Mouse (Mus musculus) liver, embryonic 14.5 days (tissue): ENCODE data around the gene Fermt2.

Experiments used
- CTCF ChIP-seq: IDR thresholded peaks from 2 replicates; pipeline ENCODE4 v1.5.1; 2016; ENCODE audit warnings: antibody characterized with exemption, low read depth, control low read depth
- EP300 ChIP-seq: IDR thresholded peaks from 2 replicates; pipeline ENCODE4 v1.6.1; 2016; ENCODE audit warnings: antibody characterized with exemption, low read depth

DNA sequence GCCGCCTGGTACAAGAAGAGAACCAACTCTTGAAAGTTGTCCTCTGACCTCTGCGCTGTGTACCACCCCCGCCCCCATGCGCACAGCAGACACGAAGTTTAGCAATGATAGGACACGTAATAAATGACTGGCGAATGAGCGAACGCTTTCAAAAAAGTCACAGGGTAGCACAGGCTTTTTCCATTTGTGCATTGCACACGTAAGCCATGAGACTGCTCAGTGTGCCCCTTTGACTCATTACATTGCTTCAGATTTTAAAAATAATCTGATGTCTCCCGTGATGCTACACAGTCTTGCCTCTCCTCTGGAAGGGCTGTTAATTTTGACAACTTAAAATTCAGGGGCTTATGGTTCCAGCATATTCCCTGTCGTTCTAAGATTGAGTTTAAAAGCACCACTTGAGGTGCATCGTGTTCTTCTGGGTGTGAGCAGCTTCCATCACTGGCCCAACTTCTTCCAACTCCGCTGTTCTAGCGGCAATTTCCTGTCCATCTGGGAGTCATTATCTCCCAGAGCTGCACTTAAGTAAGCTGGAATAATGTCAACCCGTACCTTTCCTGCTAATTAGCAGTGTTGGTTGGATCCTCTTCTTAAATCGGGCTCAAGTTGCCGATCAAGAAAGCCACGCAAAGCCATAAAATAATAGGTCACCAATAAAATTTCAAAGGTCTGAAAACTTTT, 91.5 kb downstream of the Fermt2 start:
- no peak for TF ChIP-seq CTCF
- no peak for TF ChIP-seq EP300
